Mouse (Mus musculus) liver, adult 2 months (tissue): ENCODE measurements at regions not wholly inside any gene's neighbourhood (a gene's known extent, or its start where the extent isn't known, plus 50 kb on each side); places are given as distances from the start of the nearest gene placed in this dataset.

ENCODE experiments used
- CTCF ChIP-seq: fragments of 200-500 bp; IDR thresholded peaks from 2 replicates; pipeline ENCODE4 v1.5.1; 2011; ENCODE audit warnings: low read depth, low read length, control low read depth
- POLR2A ChIP-seq: fragments of 200-500 bp; IDR thresholded peaks from 2 replicates; pipeline ENCODE4 v1.6.1; 2011; ENCODE audit warnings: low read length, control low read depth; ENCODE audit not compliant: insufficient read depth; ENCODE audit errors: extremely low read depth

DNA sequence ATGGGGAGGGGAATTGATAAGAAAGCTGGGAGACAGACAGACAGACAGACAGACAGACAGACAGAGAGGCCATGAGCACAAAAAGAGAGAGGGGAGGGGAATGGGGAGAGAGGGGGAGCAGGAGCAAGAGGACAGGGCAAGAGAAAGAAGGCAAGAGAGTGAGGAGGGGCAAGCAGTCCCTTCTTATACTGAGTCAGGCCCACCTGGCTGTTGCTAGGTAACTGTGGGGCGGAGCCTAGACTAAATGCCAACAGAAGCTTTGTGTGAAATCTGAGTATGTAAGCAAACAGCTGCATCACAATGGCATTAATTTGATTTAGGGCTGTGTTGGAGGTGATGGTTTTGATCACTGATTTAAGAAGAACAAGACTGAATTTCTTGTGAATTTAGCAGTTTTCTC, 849.2 kb upstream of the Adgrl4 start:
- TF ChIP-seq POLR2A (no peak), CTCF (no peak)
